Comparison of ENCODE assay signal across 11 mouse cellular contexts in the genomic region with DNA sequence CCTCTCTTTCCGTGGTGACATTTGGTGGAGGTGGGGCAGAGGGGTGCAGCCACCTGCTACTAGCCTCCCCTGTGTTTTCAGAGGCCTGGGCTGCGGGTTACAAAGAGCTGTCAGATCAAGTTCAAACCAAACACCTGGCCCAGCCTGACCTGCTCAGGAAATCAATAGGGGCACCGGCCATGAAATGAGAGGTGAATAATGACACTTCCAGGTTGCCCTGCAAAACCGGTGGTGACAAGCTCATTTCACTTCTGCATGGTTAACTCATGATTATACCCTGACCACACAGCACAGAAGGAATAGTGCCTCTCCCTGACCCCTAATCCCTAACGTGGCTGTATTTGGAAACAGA.
DNase-seq lines count a peak whose midpoint lies in the region; ATAC-seq and TF ChIP-seq lines count a peak whose summit lies in the region.
"Had no signal": no experiment of that assay in that cellular context is flagged by ENCODE, and none has a peak within 500 bp of the region (broad histone marks: within the 10 kb centered on the region; RNA-seq: fewer than 3 reads in every experiment).

No protein-coding gene starts in this region.

- peak overlapping the region; percentile 55; the same call in 1 of the 2 replicates for H3K27ac ChIP-seq in kidney, embryonic 16.5 days (ENCODE audit: low read length)
- no peak overlapping the region for H3K27ac ChIP-seq in thymus, adult 2 months (ENCODE audit: control insufficient read depth, insufficient read depth, low read length)
- H3K27ac ChIP-seq: hindbrain, embryonic 15.5 days; macrophage had no signal

- WGBS in kidney, embryonic 16.5 days = 16% methylated on average over 5 of the region's 5 CpGs
- 20% methylated on average over 5 of the region's 5 CpGs for WGBS in thymus, adult 2 months

- TF ChIP-seq POLR2A in thymus, adult 2 months (IDR thresholded peaks at IDR 0.05; ENCODE audit: control insufficient read depth, extremely low read depth, insufficient read depth, low read length, poor library complexity) = no peak

- no peak overlapping the region for H3K4me3 ChIP-seq in kidney, embryonic 16.5 days (ENCODE audit: low read length)
- H3K4me3 ChIP-seq in thymus, adult 2 months (ENCODE audit: control insufficient read depth, insufficient read depth, low read length) = no peak overlapping the region
- H3K4me3 ChIP-seq: embryonic facial prominence, embryonic 13.5 days; hindbrain, embryonic 15.5 days had no signal

- peak; percentile 11 for DNase-seq in cerebellum, adult 11 months
- no peak for DNase-seq in cerebellum, adult 9-11 months
- peak; percentile 30 for DNase-seq in kidney, adult 11 months
- DNase-seq in kidney, postnatal 14 days = no peak
- DNase-seq in thymus, adult 2 months = peak; percentile 25
- DNase-seq in spleen, postnatal 14 days (ENCODE audit: low spot score in 2 of 2) = no peak
- DNase-seq in layer of hippocampus, adult 9-11 months = no peak

- H3K4me2 ChIP-seq in kidney, embryonic 16.5 days (replicated peaks; ENCODE audit: low read depth, low read length) = no peak overlapping the region
- H3K4me2 ChIP-seq: embryonic facial prominence, embryonic 13.5 days; hindbrain, embryonic 15.5 days had no signal

- ATAC-seq in kidney, embryonic 16.5 days (ENCODE audit: low FRiP score, low TSS enrichment) = peak; percentile 69

- no peaks in the 10 kb centered on the region for H3K27me3 ChIP-seq in kidney, embryonic 16.5 days (ENCODE audit: insufficient read depth, low read length)
- H3K27me3 ChIP-seq in thymus, adult 2 months (ENCODE audit: control insufficient read depth, insufficient read depth, low read length) = no peaks in the 10 kb centered on the region
- H3K27me3 ChIP-seq: embryonic facial prominence, embryonic 13.5 days; hindbrain, embryonic 15.5 days had no signal

- H3K9ac ChIP-seq in kidney, embryonic 16.5 days (replicated peaks; ENCODE audit: low read length) = no peak overlapping the region
- H3K9ac ChIP-seq: embryonic facial prominence, embryonic 13.5 days; hindbrain, embryonic 15.5 days had no signal

- H3K4me1 ChIP-seq in kidney, embryonic 16.5 days (ENCODE audit: insufficient read depth, low read length) = no peaks in the 10 kb centered on the region; the same call in 1 of the 2 replicates
- H3K4me1 ChIP-seq in thymus, adult 2 months (replicated peaks; ENCODE audit: control insufficient read depth, insufficient read depth, low read length) = peaks cover 12% of the 10 kb centered on the region
- H3K4me1 ChIP-seq: hindbrain, embryonic 15.5 days had no signal

- no peak for TF ChIP-seq CTCF in thymus, adult 2 months (IDR thresholded peaks at IDR 0.05; ENCODE audit: borderline replicate concordance, control insufficient read depth, extremely low read depth, insufficient read depth, low read length, poor library complexity)

- no peaks in the 10 kb centered on the region for H3K36me3 ChIP-seq in kidney, embryonic 16.5 days (ENCODE audit: insufficient read depth, low read length)
- no peaks in the 10 kb centered on the region for H3K36me3 ChIP-seq in thymus, adult 2 months (ENCODE audit: control insufficient read depth, insufficient read depth, low read length)
- H3K36me3 ChIP-seq: embryonic facial prominence, embryonic 13.5 days; hindbrain, embryonic 15.5 days had no signal

- H3K9me3 ChIP-seq in kidney, embryonic 16.5 days (ENCODE audit: low read length) = no peaks in the 10 kb centered on the region
- H3K9me3 ChIP-seq: embryonic facial prominence, embryonic 13.5 days; hindbrain, embryonic 15.5 days had no signal

Comparison
In these comparisons a context has a peak if more than half of its experiments do, and no peak if none do; other contexts are left out.
1. DNase-seq: peak in cerebellum, adult 11 months (single experiment), kidney, adult 11 months (single experiment) and thymus, adult 2 months (single experiment); none in cerebellum, adult 9-11 months (single experiment), kidney, postnatal 14 days (single experiment), spleen, postnatal 14 days (0 of 2) and layer of hippocampus, adult 9-11 months (single experiment).